Mouse (Mus musculus): ENCODE data around the gene Nek1.

Gene Nek1

DNA sequence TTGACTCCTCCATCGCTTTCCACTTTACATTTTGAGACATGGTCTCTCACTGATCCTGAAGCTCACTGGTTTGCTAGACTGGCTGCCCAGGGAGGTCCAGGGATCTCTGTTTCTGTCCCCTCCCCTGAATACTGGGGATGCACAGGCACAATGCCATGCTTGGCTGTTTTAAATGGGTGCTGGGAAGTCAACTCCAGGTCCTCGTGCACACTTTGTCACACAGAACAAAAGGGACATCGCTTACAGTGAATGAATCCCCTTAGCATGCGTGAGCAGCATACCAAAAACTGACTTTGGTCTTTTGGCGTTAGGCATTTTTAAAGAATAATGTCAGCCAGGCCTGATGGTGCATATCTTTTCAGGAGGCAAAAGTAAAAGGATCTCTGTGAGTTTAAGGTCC lies 155.7 kb downstream of the Nek1 start:
- ATAC-seq (ENCODE audit: insufficient number of reproducible peaks, low FRiP score, low TSS enrichment) = no peak

DNA sequence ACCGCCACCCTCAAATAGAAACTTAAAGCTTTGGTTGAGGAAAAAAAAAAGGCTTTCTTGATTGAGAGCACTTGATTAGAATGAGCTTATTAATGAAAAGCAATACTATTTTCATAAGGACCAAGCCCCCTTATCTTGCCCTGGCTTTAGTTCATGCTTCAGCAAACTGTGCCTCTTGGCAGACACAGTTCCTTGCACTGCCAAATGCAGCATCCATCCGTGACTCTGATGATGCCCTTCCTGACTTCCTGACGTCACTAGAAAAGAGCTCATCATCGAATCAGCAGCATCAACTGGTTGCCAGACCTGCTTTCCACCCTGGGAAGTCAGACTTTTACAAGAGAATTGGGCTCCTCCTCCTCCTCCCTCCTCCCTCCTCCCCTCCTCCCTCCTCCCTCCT lies 157.6 kb downstream of the Nek1 start:
- ATAC-seq (ENCODE audit: insufficient number of reproducible peaks, low FRiP score, low TSS enrichment) = no peak

DNA sequence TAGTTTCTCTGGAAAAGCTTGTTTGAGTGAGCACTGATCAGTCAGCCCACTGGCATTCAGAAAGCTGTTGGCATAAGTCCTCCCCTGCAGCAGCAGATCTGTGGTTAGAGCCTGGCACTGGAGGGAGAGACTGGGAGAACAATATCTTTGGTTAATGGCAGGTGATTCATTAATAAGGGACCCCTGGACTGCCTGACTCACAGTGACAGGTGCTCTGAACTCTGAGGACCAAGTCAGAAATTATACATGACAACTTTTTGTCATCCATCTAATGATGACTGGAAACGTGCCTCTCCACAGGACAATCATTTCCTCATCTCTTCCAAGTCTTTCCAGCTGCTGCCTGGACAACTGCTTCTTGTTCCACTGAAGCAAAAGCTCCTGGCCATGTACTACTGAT lies 163.4 kb downstream of the Nek1 start:
- no peak for ATAC-seq (ENCODE audit: insufficient number of reproducible peaks, low FRiP score, low TSS enrichment)

DNA sequence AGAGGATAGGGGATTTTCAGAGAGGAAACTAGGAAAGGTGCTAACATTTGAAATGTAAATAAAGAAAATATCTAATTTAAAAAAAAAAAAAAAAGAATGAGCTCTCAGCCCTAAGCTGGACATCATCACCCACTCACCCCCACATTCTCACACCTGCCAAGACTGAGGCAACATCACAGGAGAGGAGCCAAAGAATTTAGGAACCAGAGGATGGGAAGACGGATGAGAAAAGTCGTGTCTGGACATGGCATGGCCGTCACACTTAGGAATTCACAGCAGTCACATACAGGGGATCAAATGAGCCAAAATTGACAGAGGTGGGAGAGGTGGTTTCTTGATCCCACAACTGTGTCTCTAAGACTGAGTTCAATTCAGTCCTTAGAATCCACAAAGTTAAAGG lies 165.5 kb downstream of the Nek1 start:
- no peak for ATAC-seq (ENCODE audit: insufficient number of reproducible peaks, low FRiP score, low TSS enrichment)

DNA sequence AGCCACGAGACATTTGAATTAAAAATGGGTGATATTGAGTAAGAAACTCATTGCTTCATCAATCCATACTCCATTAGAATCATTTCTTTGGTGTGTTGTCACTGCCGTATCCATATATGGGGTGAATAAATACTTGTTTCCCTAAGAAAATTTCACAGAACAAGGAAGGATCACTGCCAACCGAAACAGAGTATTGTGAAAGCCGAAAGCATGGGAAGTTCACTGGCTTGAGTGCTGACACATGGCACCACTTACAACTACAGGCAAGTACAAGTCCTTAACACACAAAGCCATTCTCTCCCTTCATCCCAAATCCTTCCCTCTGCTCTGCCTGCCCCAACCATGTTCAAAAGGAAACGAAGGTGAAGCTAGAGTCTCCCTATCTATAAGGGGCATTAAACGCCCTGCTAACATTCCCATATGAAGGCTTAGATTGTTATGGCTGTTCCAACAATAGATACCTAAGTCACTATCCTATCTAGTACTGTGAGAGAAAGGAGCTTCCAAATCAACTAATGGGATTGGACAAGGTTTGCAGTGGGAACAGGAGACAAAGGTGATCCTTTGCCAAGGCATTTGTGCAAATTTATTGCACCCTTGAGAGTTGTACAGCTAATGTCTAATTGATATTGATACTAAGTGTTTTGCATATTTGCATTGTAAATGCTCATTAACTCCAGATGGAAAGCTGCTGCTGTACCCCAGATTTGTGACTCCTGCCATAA lies 168.6 kb downstream of the Nek1 start:
- no peak for ATAC-seq (ENCODE audit: insufficient number of reproducible peaks, low FRiP score, low TSS enrichment)

DNA sequence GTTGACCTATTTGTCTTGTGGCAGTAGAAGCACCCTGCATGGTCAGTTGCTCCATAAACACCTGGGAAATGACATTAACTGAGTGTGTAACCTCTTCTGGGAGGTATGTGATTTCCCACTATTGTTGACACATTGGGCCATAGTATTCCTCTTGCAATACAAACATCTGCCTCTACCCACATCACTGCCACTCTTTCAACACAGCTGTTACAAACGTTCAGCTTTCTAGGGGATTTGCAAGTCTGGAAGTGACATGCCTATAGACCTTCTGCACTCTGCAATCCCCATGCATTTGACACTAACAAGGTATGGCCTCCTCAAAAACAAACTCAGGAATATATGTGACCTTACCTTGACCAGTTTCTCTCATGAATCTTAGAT lies 169.2 kb downstream of the Nek1 start:
- no peak for ATAC-seq (ENCODE audit: insufficient number of reproducible peaks, low FRiP score, low TSS enrichment)

DNA sequence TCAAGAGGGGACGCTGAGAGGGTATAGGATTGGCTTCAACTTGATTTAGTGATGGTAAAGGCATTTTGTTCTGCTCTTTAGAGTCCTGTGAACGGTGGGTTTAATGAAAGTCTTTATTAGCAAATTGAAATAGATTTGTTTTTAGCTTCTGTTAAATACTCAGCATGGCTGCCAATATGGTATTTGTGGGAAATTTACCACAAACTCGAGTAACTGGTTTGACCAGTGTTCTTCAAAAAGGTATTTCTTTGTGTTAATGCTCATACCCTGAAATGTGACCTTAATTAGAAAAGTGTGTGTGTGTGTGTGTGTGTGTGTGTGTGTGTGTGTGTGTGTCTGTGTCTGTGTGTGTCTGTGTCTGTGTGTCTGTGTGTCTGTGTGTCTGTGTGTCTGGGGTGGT lies 178.6 kb downstream of the Nek1 start:
- ATAC-seq (ENCODE audit: insufficient number of reproducible peaks, low FRiP score, low TSS enrichment) = no peak

DNA sequence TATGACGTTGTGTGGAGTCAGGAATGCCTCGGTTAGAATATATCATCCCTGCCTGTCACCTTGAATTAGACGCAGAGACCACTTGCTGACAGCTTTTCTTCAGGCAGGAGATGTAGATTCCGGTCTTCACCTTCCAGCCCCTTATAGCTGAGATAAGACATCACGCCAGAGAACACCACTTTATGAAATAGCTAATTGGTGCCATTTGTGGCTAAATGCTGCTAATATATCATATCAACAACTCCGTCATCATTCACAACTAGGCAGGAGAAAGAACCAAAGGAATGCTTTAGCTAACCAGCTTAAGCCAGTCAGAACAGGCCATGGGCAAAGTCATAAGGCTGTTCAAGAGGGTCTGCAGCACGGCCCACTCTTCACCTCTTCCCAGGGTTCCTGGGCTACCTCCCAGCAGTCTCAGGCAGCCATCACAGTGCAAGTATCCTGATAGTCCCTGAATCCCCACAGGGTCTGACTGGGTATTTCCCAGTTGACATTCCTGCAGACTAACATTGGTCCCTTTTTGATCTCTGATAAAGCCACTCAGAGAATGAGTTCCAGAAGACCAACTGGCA lies 181.0 kb downstream of the Nek1 start:
- no peak for ATAC-seq (ENCODE audit: insufficient number of reproducible peaks, low FRiP score, low TSS enrichment)

DNA sequence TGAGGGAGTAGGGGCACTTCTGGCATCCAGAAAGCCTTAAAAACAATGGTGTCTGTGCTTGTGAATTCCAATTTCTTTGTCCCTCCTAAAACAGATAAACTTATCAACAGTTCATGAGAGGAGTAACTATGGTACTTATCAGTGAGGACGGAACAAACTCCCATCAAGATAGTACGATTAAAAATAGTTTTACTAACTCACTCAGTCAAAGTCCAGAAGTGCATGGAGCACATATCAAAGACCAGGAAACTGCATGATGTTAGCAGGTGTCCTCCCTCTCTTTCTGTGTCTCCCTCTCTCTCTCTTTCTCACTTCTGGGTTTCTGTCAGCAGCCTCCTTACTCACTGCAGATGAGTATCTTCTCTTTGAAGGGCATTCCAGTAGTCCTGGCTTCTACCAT lies 182.9 kb downstream of the Nek1 start:
- no peak for ATAC-seq (ENCODE audit: insufficient number of reproducible peaks, low FRiP score, low TSS enrichment)

DNA sequence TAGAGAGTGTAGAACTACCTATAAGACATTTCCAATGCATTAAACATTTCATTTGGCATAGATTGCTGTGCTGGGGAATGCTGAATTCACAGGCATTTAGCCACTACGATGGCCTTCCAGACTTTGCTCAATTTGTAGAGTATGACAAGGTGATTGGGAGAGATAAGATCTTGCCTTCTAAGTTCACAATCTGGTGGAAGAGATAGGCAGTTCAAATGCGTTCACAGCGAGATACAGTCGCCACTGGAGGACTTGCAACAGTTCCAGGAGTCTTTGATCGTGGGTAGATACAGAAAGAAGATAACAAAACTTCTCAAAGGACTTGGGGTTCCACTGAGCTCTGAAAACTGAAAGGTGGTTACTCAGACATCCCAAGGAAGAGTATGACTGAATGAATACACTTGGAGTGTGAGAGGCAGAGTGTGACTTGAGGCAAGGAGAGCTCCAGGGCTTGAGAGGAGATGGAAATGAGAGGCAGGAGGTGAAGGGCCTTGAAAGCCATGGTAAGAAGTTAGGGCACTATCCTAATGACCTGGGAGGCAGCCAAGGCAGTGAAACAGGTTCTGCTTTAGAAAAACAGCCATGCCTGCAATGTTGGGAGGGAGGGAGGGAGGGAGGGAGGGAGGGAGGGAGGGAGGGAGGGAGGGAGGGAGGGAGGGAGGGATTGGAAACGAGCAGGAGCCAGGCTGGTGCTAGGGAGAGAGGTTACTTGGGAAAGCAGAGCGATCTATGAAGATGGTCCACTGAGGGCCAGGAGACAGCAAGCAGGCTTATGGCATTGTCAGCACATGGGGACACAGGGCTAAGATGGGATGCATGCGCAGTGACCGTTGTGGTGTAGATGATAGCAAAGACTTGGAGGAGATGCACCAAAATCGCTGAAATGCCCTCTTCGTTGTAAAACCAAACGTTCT lies 184.9 kb downstream of the Nek1 start:
- no peak for ATAC-seq (ENCODE audit: insufficient number of reproducible peaks, low FRiP score, low TSS enrichment)

DNA sequence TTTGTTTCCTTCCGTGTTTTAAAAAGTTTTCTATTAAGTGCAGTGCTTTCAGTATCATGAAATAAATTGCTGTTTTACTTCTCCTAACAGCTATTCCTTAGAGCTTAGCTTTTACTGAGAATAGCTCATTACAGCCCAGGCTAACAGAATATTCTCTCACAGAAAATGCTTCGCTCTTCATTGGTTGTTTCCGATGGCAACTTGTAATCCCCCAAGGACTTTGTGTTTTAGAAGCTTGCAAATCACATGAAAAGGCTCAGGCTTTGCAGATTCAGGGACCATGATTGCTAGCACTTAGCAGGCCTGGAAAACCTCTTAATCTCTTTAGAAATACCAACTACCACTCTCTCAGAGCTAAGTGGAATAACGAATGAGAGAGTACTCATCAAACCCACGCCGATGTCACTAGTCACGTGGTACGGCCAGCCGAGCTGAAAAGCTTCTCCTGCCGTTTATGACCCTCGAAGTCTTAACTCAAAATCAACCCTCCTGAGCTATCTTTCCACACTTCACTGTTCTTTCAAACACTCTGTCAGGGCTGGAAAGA lies 185.7 kb downstream of the Nek1 start:
- no peak for ATAC-seq (ENCODE audit: insufficient number of reproducible peaks, low FRiP score, low TSS enrichment)
